Mouse (Mus musculus) hindbrain, embryonic 15.5 days (tissue): ENCODE data around the gene Cnnm4. TPM values are rescaled to one million over a fixed set of nuclear protein-coding genes. Genes with fewer than 3 reads are reported as not detected.

Experiments used
- ATAC-seq: fragments of 200-750 bp; cut with Nextera tagmentation; 2 replicates; pipeline ENCODE4 v1.8.0; 2017; ENCODE audit warnings: low read depth, moderate number of reproducible peaks, moderate TSS enrichment; ENCODE audit not compliant: low FRiP score
- H3K27ac ChIP-seq: fragments of 300-500 bp; sonication (generic); replicated peaks from 2 replicates; pipeline ENCODE4 v1.5.1; 2015; ENCODE audit warnings: mild to moderate bottlenecking, inconsistent platforms
- H3K27me3 ChIP-seq: fragments of 300-500 bp; sonication (generic); 2 replicates; pipeline ENCODE4 v1.6.1; 2015; ENCODE audit warnings: control low read depth, inconsistent platforms
- H3K36me3 ChIP-seq: fragments of 300-500 bp; sonication (generic); 2 replicates; pipeline ENCODE4 v1.6.1; 2015; ENCODE audit warnings: control low read depth, inconsistent platforms
- H3K4me1 ChIP-seq: fragments of 300-500 bp; sonication (generic); replicated peaks from 2 replicates; pipeline ENCODE4 v1.6.1; 2015; ENCODE audit warnings: control low read depth, inconsistent platforms
- H3K4me2 ChIP-seq: fragments of 300-500 bp; sonication (generic); 2 replicates; pipeline ENCODE4 v1.6.1; 2015; ENCODE audit warnings: moderate library complexity, mild to moderate bottlenecking, inconsistent platforms
- H3K4me3 ChIP-seq: fragments of 300-500 bp; sonication (generic); 2 replicates; pipeline ENCODE4 v1.5.1; 2015; ENCODE audit warnings: mild to moderate bottlenecking, inconsistent platforms
- H3K9ac ChIP-seq: fragments of 300-500 bp; sonication (generic); 2 replicates; pipeline ENCODE4 v1.6.1; 2015; ENCODE audit warnings: inconsistent platforms
- H3K9me3 ChIP-seq: fragments of 300-500 bp; sonication (generic); 2 replicates; pipeline ENCODE4 v1.6.1; 2016; ENCODE audit warnings: control low read depth, inconsistent platforms
- WGBS: fragments of 180-500 bp; shearing (Covaris S2); methylation state at CpG from one replicate; pipeline ENCODE4 v1.1.7; 2015; 5-methylcytosine and 5-hydroxymethylcytosine counted together
- polyA plus RNA-seq: library from polyadenylated mRNA; unstranded; fragments of >200 nt; fragmentation: Nextera tagmentation; extraction: Ambion mirVana; gene quantifications from 2 replicates; pipeline ENCODE4 v1.2.1, GENCODE M21; 2015

Gene Cnnm4
- polyA plus RNA-seq, 1 experiment from 2014 or later: 10.8 TPM

DNA sequence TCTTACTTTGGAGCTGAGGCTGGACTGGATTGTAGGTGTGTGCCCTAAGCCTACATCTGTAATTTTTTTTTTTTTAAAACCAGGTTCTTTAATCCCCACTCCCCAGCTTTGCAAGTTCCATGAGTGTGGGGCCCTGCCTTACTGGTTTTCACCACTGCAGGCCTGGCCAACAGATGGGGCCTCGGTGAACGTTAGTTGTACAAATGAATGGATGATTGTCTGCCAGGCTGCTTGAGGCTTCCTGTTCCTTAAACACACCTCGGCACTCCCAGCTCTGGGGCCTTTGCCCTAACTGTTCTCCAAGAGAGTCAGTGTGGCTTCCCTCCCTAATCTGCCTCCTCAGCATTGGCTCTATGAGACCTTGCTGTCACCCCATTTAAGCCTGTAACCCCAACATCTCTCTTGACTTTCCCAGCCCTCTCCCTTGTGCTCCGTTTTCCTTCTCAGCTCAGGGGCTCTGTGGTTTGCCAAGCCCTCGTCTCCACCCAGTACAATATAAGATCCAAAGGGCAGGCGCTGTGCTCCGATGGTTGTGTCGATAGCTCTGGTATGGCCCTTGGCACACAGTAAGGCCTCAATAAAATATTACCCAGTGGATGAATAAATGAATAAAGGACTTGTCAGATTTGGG, 4.2 kb downstream of the Cnnm4 start:
- Histone ChIP-seq H3K27ac (no peak overlapping the region), H3K4me1 (peaks cover 64% of the 10 kb centered on the region), H3K36me3 (no peaks in the 10 kb centered on the region), H3K4me3 (peak overlapping the region; percentile 11; the same call in 1 of the 2 replicates), H3K4me2 (peak overlapping the region; percentile 84), H3K9me3 (no peaks in the 10 kb centered on the region), H3K27me3 (no peaks in the 10 kb centered on the region), H3K9ac (0 out of 2 replicates have a peak overlapping the region, but pooled peaks have one; percentile 7)
- WGBS: 40% methylated on average over 8 of the region's 8 CpGs
- ATAC-seq: no peak

DNA sequence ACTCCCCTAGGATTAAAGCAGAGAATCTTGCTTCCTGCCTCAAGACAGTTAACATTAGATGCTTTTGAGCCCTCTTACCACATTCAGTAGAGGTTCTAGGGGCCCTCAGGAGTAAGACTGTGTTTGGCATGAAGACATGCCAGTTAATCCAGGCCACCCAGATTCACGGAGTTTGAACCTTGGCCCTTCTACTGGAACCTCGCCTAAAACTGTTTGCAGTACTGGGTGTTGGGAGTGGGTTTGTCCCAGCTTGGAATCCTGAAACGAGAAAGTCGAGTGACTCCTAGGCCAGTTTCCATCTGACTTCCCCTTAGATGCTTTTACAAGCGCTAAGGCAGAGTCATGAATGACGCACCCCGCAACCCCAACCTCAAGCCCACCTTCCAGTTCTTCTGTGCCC, 5.0 kb downstream of the Cnnm4 start:
- Histone ChIP-seq H3K4me1 (peaks cover 60% of the 10 kb centered on the region), H3K4me3 (no peak overlapping the region), H3K27me3 (no peaks in the 10 kb centered on the region), H3K4me2 (no peak overlapping the region), H3K36me3 (no peaks in the 10 kb centered on the region), H3K9me3 (no peaks in the 10 kb centered on the region), H3K9ac (no peak overlapping the region), H3K27ac (no peak overlapping the region)
- WGBS: 83% methylated on average over 7 of the region's 7 CpGs
- no peak for ATAC-seq

DNA sequence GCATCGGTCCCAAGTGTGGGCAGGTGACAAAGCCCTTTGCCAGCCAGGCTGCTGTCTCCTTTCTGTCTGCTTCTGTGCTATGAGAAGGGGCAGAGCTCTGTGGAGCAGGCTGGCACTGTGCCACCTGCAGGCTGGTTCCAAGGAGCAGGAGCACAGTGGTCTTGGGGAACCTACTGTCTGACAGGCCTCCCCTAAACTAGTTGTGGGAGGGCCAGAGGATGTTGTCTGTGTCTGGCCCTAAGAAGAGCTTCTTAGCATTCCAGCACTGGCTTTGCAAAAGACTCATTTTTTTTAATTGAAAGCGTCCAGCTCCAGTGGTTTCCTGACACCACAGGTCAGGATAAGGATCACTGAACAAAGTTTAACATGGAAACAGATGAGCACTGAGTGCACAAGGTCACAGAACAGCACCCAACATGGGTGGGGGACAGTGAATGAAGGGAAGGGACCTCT, 6.9 kb downstream of the Cnnm4 start:
- no peak for ATAC-seq

GRCm38 (mm10) chr1:36479903-36480899, 8.8 kb downstream of the Cnnm4 start:
- H3K4me1 ChIP-seq: peaks cover 29% of the 10 kb centered on the region

More for the DNA sequence above, 6.9 kb downstream of the Cnnm4 start:
- peaks cover 42% of the 10 kb centered on the region for H3K4me1 ChIP-seq
- no peaks in the 10 kb centered on the region for H3K36me3 ChIP-seq
- no peak overlapping the region for H3K4me2 ChIP-seq
- no peak overlapping the region for H3K9ac ChIP-seq
- WGBS: 51% methylated on average over 2 of the region's 2 CpGs
- H3K4me3 ChIP-seq: no peak overlapping the region
- H3K27ac ChIP-seq: no peak overlapping the region
- H3K27me3 ChIP-seq: no peaks in the 10 kb centered on the region
- no peaks in the 10 kb centered on the region for H3K9me3 ChIP-seq

DNA sequence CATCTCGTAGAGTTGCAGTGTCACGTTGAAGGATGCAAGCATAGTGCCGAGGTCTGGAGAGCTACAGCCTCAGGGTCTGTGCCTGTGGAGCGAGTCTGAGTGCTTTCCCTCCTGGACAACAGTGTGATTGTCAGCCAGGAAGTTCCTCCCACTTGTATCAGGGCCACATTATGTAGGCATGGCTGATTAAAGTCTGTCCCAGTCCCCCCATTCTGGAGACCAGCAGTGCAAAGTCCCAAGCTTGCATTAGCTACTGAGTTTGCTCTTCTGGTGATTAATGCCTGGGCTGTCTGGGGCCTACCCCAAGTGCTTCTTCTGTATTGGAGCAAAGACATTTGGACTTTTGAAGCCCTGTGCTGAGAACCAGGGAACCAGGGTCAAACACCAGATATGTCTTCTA, 12.4 kb downstream of the Cnnm4 start:
- Histone ChIP-seq H3K9ac (no peak overlapping the region), H3K27me3 (no peaks in the 10 kb centered on the region), H3K9me3 (no peaks in the 10 kb centered on the region), H3K4me2 (no peak overlapping the region), H3K4me3 (no peak overlapping the region), H3K27ac (no peak overlapping the region), H3K36me3 (no peaks in the 10 kb centered on the region), H3K4me1 (peaks cover 5% of the 10 kb centered on the region; the same call in 1 of the 2 replicates)
- no peak for ATAC-seq
- WGBS: 75% methylated on average over 4 of the region's 4 CpGs

More at GRCm38 (mm10) chr1:36479903-36480899, 8.8 kb downstream of the Cnnm4 start:
- Histone ChIP-seq H3K9ac (no peak overlapping the region), H3K27me3 (no peaks in the 10 kb centered on the region), H3K27ac (no peak overlapping the region), H3K9me3 (no peaks in the 10 kb centered on the region), H3K36me3 (no peaks in the 10 kb centered on the region), H3K4me3 (no peak overlapping the region), H3K4me2 (no peak overlapping the region)
- WGBS: 84% methylated on average over 12 of the region's 12 CpGs
- ATAC-seq: no peak

- no peaks in the 10 kb centered on the region for H3K36me3 ChIP-seq
- 76% methylated on average over 7 of the region's 7 CpGs for WGBS
- no peak overlapping the region for H3K4me2 ChIP-seq
- H3K9ac ChIP-seq: no peak overlapping the region
- no peaks in the 10 kb centered on the region for H3K9me3 ChIP-seq
- H3K4me3 ChIP-seq: no peak overlapping the region
- H3K4me1 ChIP-seq: peaks cover 5% of the 10 kb centered on the region; the same call in 1 of the 2 replicates
- no peaks in the 10 kb centered on the region for H3K27me3 ChIP-seq
- no peak for ATAC-seq
- no peak overlapping the region for H3K27ac ChIP-seq
These were observed 13.7 kb downstream of the Cnnm4 start for GRCm38 (mm10) chr1:36485080-36485479.

DNA sequence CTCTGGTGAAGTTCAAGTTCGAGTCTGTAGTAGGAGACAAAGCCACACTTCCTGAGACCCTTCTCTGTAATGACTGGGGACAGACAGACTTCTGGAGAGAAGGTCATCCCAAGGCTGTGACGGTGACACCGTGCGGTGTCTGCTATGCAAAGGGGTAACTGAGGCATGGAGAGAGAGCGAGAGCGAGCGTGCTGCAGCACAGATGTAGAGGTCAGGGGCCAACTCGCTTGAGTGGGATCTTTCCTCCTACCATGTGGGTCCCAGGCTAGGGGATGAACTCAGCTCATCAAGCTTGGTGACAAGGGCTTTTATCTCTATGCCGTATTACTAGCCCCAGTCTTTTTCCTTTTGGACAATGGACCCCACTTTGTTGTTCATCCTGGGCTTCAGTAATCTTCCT, 15.7 kb downstream of the Cnnm4 start:
- WGBS: 53% methylated on average over 9 of the region's 9 CpGs

DNA sequence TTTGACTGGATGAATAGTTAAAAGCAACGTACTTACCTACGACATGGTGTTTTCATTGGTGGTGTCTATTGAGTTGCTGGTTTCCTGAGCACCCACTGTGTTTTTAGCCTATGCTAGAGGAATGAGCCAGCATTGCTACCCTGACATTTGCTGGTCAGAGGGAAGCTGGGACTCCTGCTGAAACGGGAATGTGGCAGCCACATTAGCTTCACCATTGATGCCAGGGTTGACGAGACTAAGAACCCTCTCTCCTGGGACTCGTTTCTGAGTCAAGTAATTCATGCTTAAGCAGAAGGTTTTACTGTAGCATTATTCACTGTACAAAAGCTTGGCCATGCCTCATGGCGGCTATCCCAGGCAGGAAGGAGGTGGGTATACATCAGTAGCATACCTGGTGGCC, 18.2 kb downstream of the Cnnm4 start:
- H3K4me2 ChIP-seq: no peak overlapping the region
- no peaks in the 10 kb centered on the region for H3K27me3 ChIP-seq
- no peaks in the 10 kb centered on the region for H3K9me3 ChIP-seq
- WGBS: 64% methylated on average over 6 of the region's 6 CpGs
- H3K36me3 ChIP-seq: no peaks in the 10 kb centered on the region
- no peak for ATAC-seq
- no peak overlapping the region for H3K27ac ChIP-seq
- H3K4me1 ChIP-seq: no peaks in the 10 kb centered on the region
- H3K9ac ChIP-seq: no peak overlapping the region
- no peak overlapping the region for H3K4me3 ChIP-seq

More for the DNA sequence above, 15.7 kb downstream of the Cnnm4 start:
- H3K4me1 ChIP-seq: peaks cover 5% of the 10 kb centered on the region; the same call in 1 of the 2 replicates
- no peak overlapping the region for H3K9ac ChIP-seq
- H3K4me3 ChIP-seq: no peak overlapping the region
- H3K36me3 ChIP-seq: no peaks in the 10 kb centered on the region
- H3K27me3 ChIP-seq: no peaks in the 10 kb centered on the region
- H3K4me2 ChIP-seq: no peak overlapping the region
- H3K9me3 ChIP-seq: no peaks in the 10 kb centered on the region
- ATAC-seq: no peak
- no peak overlapping the region for H3K27ac ChIP-seq

- H3K27ac ChIP-seq: no peak overlapping the region
- no peak overlapping the region for H3K4me3 ChIP-seq
- H3K27me3 ChIP-seq: no peaks in the 10 kb centered on the region
- H3K36me3 ChIP-seq: no peaks in the 10 kb centered on the region
- ATAC-seq: no peak
- no peak overlapping the region for H3K4me2 ChIP-seq
- no peak overlapping the region for H3K9ac ChIP-seq
- no peaks in the 10 kb centered on the region for H3K4me1 ChIP-seq
- 52% methylated on average over 9 of the region's 9 CpGs for WGBS
- H3K9me3 ChIP-seq: no peaks in the 10 kb centered on the region
These were observed 21.2 kb downstream of the Cnnm4 start for GRCm38 (mm10) chr1:36492416-36493139.

DNA sequence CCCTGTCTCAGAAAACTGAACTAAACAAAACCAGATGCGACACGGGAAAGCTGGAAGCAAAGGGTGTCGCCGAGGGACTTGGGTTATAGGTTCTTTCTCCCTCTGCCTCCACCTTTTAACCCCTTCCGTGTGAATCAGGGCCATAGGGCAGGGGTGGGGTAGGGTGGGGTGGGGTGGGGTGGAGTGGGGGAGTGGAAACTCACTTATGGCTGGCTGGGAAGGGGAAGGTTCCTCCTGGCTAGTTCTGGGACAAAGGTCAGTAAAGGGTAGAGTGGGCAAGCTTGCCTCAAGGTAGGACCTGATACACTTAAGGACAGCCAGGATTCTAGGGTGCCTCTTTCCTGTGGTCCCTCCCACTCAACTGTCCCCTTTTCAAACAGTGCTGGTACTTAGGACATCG, 21.9 kb downstream of the Cnnm4 start:
- Histone ChIP-seq H3K27me3 (no peaks in the 10 kb centered on the region), H3K4me3 (no peak overlapping the region), H3K36me3 (no peaks in the 10 kb centered on the region), H3K9me3 (no peaks in the 10 kb centered on the region), H3K27ac (no peak overlapping the region), H3K9ac (no peak overlapping the region), H3K4me1 (no peaks in the 10 kb centered on the region), H3K4me2 (no peak overlapping the region)
- WGBS: 82% methylated on average over 6 of the region's 6 CpGs
- ATAC-seq: no peak

GRCm38 (mm10) chr1:36496719-36497118, 25.3 kb downstream of the Cnnm4 start:
- Histone ChIP-seq H3K4me1 (no peaks in the 10 kb centered on the region), H3K9me3 (no peaks in the 10 kb centered on the region), H3K36me3 (no peaks in the 10 kb centered on the region), H3K4me3 (no peak overlapping the region), H3K9ac (no peak overlapping the region), H3K27me3 (no peaks in the 10 kb centered on the region), H3K27ac (no peak overlapping the region), H3K4me2 (no peak overlapping the region)
- no peak for ATAC-seq
- 59% methylated on average over 2 of the region's 2 CpGs for WGBS
